Mouse (Mus musculus) B cell, adult 62 days (primary cell): ENCODE results near the gene Caps2. TPM values are rescaled to one million over a fixed set of nuclear protein-coding genes. Genes with fewer than 3 reads are reported as not detected.

Source experiments
- total RNA-seq: library from RNA; stranded (reverse); gene quantifications from 4 replicates; pipeline ENCODE4 v1.2.4, GENCODE M21; 2023

Gene Caps2
- total RNA-seq, result not detected in 4 replicates

GRCm38 (mm10) chr10:112163168-112163766 is at the start of gene Caps2:
Gene Caps2, plus strand, starts transcription at chr10:112163621.

GRCm38 (mm10) chr10:112159882-112160560 is 3.4 kb upstream of the Caps2 start, which contains the start of gene Glipr1l3:
Gene Glipr1l3, minus strand, starts transcription at chr10:112160327.

Other genes starting within 250 kb of the Caps2 start
- gene Krr1, start 191.0 kb upstream of the Caps2 start, total RNA-seq, result 48.6 to 55.6 TPM (median 52.6 TPM) in 4 replicates
- 29.4 to 44.5 TPM (median 32.2 TPM) in 4 replicates for gene Glipr1, start 161.0 kb upstream of the Caps2 start, total RNA-seq
- not detected in 4 replicates for gene Glipr1l1, start 103.4 kb upstream of the Caps2 start, total RNA-seq
- not detected in 4 replicates for gene Glipr1l2, start 80.3 kb upstream of the Caps2 start, total RNA-seq
- not detected in 4 replicates for gene Glipr1l3, start 3.3 kb upstream of the Caps2 start, total RNA-seq
- not detected in 4 replicates for gene Kcnc2, start 107.5 kb downstream of the Caps2 start, total RNA-seq